Mouse (Mus musculus) lung, embryonic 14.5 days (tissue): ENCODE measurements around the gene Tsfm. TPM values are rescaled to one million over a fixed set of nuclear protein-coding genes. Genes with fewer than 3 reads are reported as not detected.

ENCODE experiments used
- ATAC-seq: fragments of 200-750 bp; cut with Nextera tagmentation; 2 replicates; pipeline ENCODE4 v1.8.0; 2017; ENCODE audit warnings: mild to moderate bottlenecking, moderate TSS enrichment, moderate library complexity; ENCODE audit not compliant: insufficient read depth
- DNase-seq: peaks from one replicate; pipeline ENCODE4 v3.0.0-alpha.2; 2015
- H3K27ac ChIP-seq: fragments of 300-500 bp; sonication (generic); 2 replicates; pipeline ENCODE4 v1.5.1; 2014; ENCODE audit warnings: low read depth, mild to moderate bottlenecking, moderate library complexity
- H3K27me3 ChIP-seq: fragments of 300-500 bp; sonication (generic); 2 replicates; pipeline ENCODE4 v1.6.1; 2014; ENCODE audit warnings: low read length, control low read depth; ENCODE audit not compliant: insufficient read depth
- H3K36me3 ChIP-seq: fragments of 300-500 bp; sonication (generic); 2 replicates; pipeline ENCODE4 v1.6.1; 2014; ENCODE audit warnings: control low read depth; ENCODE audit not compliant: insufficient read depth
- H3K4me1 ChIP-seq: fragments of 300-500 bp; sonication (generic); 2 replicates; pipeline ENCODE4 v1.6.1; 2014; ENCODE audit warnings: antibody characterized with exemption, control low read depth; ENCODE audit not compliant: insufficient read depth
- H3K4me2 ChIP-seq: fragments of 300-500 bp; sonication (generic); 2 replicates; pipeline ENCODE4 v1.6.1; 2014; ENCODE audit warnings: mild to moderate bottlenecking
- H3K4me3 ChIP-seq: fragments of 300-500 bp; sonication (generic); 2 replicates; pipeline ENCODE4 v1.5.1; 2014; ENCODE audit warnings: low read depth, low read length
- H3K9ac ChIP-seq: fragments of 300-500 bp; sonication (generic); 2 replicates; pipeline ENCODE4 v1.6.1; 2014
- H3K9me3 ChIP-seq: fragments of 300-500 bp; sonication (generic); 2 replicates; pipeline ENCODE4 v1.6.1; 2016; ENCODE audit warnings: low read depth, low read length, control low read depth
- CTCF ChIP-seq: IDR thresholded peaks from 2 replicates; pipeline ENCODE4 v1.5.1; 2016; ENCODE audit warnings: antibody characterized with exemption, low read depth
- WGBS: fragments of 180-500 bp; shearing (Covaris S2); extraction: QIAGEN DNeasy Blood & Tissue Kit; methylation state at CpG from one replicate; pipeline ENCODE4 v1.1.7; 2014; 5-methylcytosine and 5-hydroxymethylcytosine counted together
- polyA plus RNA-seq: library from polyadenylated mRNA; unstranded; fragments of >200 nt; fragmentation: Nextera tagmentation; extraction: Ambion mirVana; gene quantifications from 2 replicates; pipeline ENCODE4 v1.2.1, GENCODE M21; 2014

Gene Tsfm
- polyA plus RNA-seq, 1 experiment from 2014 or later = 76.8 TPM

DNA sequence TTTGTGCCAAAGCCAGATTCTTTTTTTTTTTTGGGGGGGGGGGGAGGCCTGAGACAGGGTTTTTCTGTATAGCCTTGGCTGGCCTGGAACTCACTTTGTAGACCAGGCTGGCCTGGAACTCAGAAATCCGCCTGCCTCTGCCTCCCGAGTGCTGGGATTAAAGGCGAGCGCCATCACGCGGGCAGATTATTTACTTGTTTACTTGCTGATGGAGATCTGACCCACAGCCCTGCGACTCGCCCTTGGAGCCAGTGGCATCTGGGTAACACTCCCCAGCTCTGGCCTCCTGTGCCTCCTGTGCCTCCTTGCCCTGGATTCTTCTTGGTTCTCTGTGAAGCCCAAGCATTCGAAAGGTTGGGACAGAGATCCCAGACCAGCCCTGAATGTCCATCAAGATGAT lies 45.1 kb downstream of the Tsfm start:
- H3K4me3 ChIP-seq = no peak overlapping the region
- 0 out of 2 replicates have a peak overlapping the region, but pooled peaks have one; percentile 4 for H3K9ac ChIP-seq
- no peaks in the 10 kb centered on the region for H3K27me3 ChIP-seq
- H3K4me2 ChIP-seq = no peak overlapping the region
- no peak for ATAC-seq
- peaks cover 64% of the 10 kb centered on the region for H3K4me1 ChIP-seq
- TF ChIP-seq CTCF = no peak
- H3K27ac ChIP-seq = peak overlapping the region; percentile 85; the same call in 1 of the 2 replicates
- 91% methylated on average over 9 of the region's 9 CpGs for WGBS
- peaks cover 31% of the 10 kb centered on the region; the same call in 1 of the 2 replicates for H3K36me3 ChIP-seq
- no peaks in the 10 kb centered on the region for H3K9me3 ChIP-seq
- no peak for DNase-seq

DNA sequence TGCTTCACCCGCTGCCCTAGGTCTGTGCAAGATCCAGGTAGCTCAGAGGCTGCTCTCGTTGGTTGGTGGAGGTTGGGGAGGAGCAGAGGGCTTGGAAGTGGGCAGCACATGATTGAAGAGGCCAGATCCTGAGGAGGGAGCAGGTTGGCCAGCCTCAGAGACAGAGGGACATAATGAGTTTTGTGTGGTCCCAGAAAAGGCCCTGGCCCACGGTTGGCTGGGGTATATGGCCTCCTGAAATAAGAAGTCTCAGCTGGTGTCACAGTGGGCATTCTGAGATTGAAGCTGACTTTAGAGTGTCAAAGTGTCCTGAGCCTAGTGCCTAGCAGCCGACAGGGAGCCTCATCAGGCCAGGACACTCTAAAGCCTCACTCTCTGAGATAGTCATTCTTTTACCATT lies 45.5 kb downstream of the Tsfm start:
- TF ChIP-seq CTCF = no peak
- Histone ChIP-seq H3K27ac (peak overlapping the region; percentile 51; the same call in 1 of the 2 replicates), H3K27me3 (no peaks in the 10 kb centered on the region), H3K4me3 (no peak overlapping the region), H3K4me2 (peak overlapping the region; percentile 91; the same call in 1 of the 2 replicates), H3K9ac (peak overlapping the region; percentile 37), H3K9me3 (no peaks in the 10 kb centered on the region), H3K36me3 (peaks cover 35% of the 10 kb centered on the region; the same call in 1 of the 2 replicates), H3K4me1 (peaks cover 64% of the 10 kb centered on the region)
- ATAC-seq = no peak
- 73% methylated on average over 4 of the region's 4 CpGs for WGBS
- DNase-seq = no peak

- H3K4me3 ChIP-seq = no peak overlapping the region
- peaks cover 36% of the 10 kb centered on the region; the same call in 1 of the 2 replicates for H3K36me3 ChIP-seq
- H3K27me3 ChIP-seq = no peaks in the 10 kb centered on the region
- H3K4me2 ChIP-seq = peak overlapping the region; percentile 91
- ATAC-seq (no peak), DNase-seq (peak; percentile 49)
- peak overlapping the region; percentile 51; the same call in 1 of the 2 replicates for H3K27ac ChIP-seq
- WGBS = 24% methylated on average over 5 of the region's 5 CpGs
- peak overlapping the region; percentile 37 for H3K9ac ChIP-seq
- H3K4me1 ChIP-seq = peaks cover 64% of the 10 kb centered on the region
- H3K9me3 ChIP-seq = no peaks in the 10 kb centered on the region
- no peak for TF ChIP-seq CTCF
Observed at GRCm38 (mm10) chr10:126984189-126985004, 46.2 kb downstream of the Tsfm start.

DNA sequence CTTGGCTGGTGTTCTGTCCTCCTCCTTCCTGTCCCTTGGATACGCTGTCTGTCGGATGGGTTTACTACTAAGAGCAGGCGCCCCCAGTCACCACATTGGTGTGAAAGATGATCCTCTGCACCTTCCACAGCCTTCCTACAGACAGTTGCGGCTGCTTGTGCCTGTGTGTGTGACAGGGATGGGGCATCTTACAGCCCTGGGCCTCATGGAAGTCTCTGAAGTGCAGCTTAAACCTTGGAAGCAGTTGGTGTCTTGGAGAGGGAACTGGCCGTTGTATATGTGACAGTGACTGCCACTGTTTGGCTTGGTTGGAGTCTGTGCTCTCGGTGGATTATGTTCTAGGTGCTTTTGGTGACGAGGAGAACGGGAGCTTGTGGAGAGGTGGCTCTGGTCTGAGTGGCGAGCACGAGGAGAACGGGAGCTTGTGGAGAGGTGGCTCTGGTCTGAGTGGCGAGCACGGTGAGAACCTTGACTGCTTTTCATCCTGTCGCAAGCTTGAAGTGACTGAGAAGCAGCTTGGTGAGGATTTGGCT lies 47.4 kb downstream of the Tsfm start:
- Histone ChIP-seq H3K27me3 (no peaks in the 10 kb centered on the region), H3K9me3 (no peaks in the 10 kb centered on the region), H3K27ac (peak overlapping the region; percentile 12; the same call in 1 of the 2 replicates), H3K4me2 (peak overlapping the region; percentile 91), H3K4me3 (peak overlapping the region; percentile 95; the same call in 1 of the 2 replicates), H3K9ac (peak overlapping the region; percentile 96), H3K4me1 (peaks cover 61% of the 10 kb centered on the region), H3K36me3 (peaks cover 36% of the 10 kb centered on the region; the same call in 1 of the 2 replicates)
- ATAC-seq (no peak), DNase-seq (no peak)
- TF ChIP-seq CTCF = no peak
- 28% methylated on average over 14 of the region's 14 CpGs for WGBS

- Histone ChIP-seq H3K27ac (peak overlapping the region; percentile 44; the same call in 1 of the 2 replicates), H3K4me2 (peak overlapping the region; percentile 91), H3K36me3 (peaks cover 27% of the 10 kb centered on the region; the same call in 1 of the 2 replicates), H3K9me3 (no peaks in the 10 kb centered on the region), H3K4me1 (peaks cover 52% of the 10 kb centered on the region), H3K9ac (peak overlapping the region; percentile 96; the same call in 1 of the 2 replicates), H3K27me3 (no peaks in the 10 kb centered on the region), H3K4me3 (peak overlapping the region; percentile 95)
- ATAC-seq (no peak), DNase-seq (peak; percentile 42)
- 52% methylated on average over 3 of the region's 3 CpGs for WGBS
- no peak for TF ChIP-seq CTCF
Observed at GRCm38 (mm10) chr10:126981746-126982145, 48.9 kb downstream of the Tsfm start.

GRCm38 (mm10) chr10:126980933-126981530 lies 49.6 kb downstream of the Tsfm start:
- H3K9me3 ChIP-seq = no peaks in the 10 kb centered on the region
- DNase-seq = no peak
- H3K4me2 ChIP-seq = peak overlapping the region; percentile 91
- peaks cover 48% of the 10 kb centered on the region for H3K4me1 ChIP-seq
- peaks cover 27% of the 10 kb centered on the region; the same call in 1 of the 2 replicates for H3K36me3 ChIP-seq
- 8% methylated on average over 11 of the region's 11 CpGs for WGBS
- no peak for TF ChIP-seq CTCF
- ATAC-seq = no peak
- H3K4me3 ChIP-seq = peak overlapping the region; percentile 95
- H3K27me3 ChIP-seq = no peaks in the 10 kb centered on the region
- H3K27ac ChIP-seq = peak overlapping the region; percentile 100
- peak overlapping the region; percentile 96 for H3K9ac ChIP-seq
